ENCODE assay signal across 27 mouse cellular contexts in the genomic region with DNA sequence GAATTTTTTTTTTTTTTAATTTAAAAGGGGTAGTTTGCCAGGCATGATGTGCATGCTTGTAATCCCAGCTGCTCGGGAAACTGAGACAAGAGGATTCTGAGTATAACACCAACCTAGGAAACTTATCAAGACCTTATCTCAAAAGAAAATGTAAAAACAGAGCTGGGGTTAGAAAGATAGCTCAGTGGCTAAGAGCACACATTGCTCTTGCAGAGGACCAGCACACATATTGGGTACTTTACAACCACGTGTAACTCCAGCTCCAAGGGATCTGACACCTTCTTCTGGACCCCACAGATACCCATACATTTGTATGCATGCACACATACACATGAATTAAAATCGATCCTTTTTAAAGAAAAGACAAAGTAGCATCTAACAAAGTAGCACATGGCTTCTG. TPM values are rescaled to one million over a fixed set of nuclear protein-coding genes. Genes with fewer than 3 reads are reported as not detected.
DNase-seq lines count a peak whose midpoint lies in the region; ATAC-seq and TF ChIP-seq lines count a peak whose summit lies in the region.
"Had no signal": no experiment of that assay in that cellular context is flagged by ENCODE, and none has a peak within 500 bp of the region (broad histone marks: within the 10 kb centered on the region; RNA-seq: fewer than 3 reads in every experiment).

No protein-coding gene starts in this region.

- H3K9me3 ChIP-seq in heart, embryonic 10.5 days = no peaks in the 10 kb centered on the region
- no peaks in the 10 kb centered on the region for H3K9me3 ChIP-seq in intestine, postnatal 0 days (ENCODE audit: control insufficient read depth)
- no peaks in the 10 kb centered on the region for H3K9me3 ChIP-seq in intestine, embryonic 16.5 days (ENCODE audit: control insufficient read depth, low read length)
- H3K9me3 ChIP-seq in kidney, embryonic 16.5 days (ENCODE audit: low read length) = no peaks in the 10 kb centered on the region
- H3K9me3 ChIP-seq: embryonic facial prominence, embryonic 13.5 days; embryonic facial prominence, embryonic 15.5 days; forebrain, embryonic 10.5 days; forebrain, embryonic 12.5 days; G1E had no signal

- no peak for TF ChIP-seq CTCF in intestine, postnatal 0 days (IDR thresholded peaks at IDR 0.05; ENCODE audit: low read depth)

- WGBS in heart, embryonic 10.5 days = 62% methylated on average over 3 of the region's 3 CpGs
- WGBS in intestine, postnatal 0 days = 63% methylated on average over 3 of the region's 3 CpGs
- WGBS in intestine, embryonic 16.5 days = 79% methylated on average over 3 of the region's 3 CpGs
- WGBS in kidney, embryonic 16.5 days = 87% methylated on average over 3 of the region's 3 CpGs

- no peak overlapping the region for H3K9ac ChIP-seq in intestine, postnatal 0 days (ENCODE audit: low read depth, low read length)
- no peak overlapping the region for H3K9ac ChIP-seq in intestine, embryonic 16.5 days (ENCODE audit: low read depth, low read length)
- no peak overlapping the region for H3K9ac ChIP-seq in kidney, embryonic 16.5 days (replicated peaks; ENCODE audit: low read length)
- H3K9ac ChIP-seq: embryonic facial prominence, embryonic 13.5 days; embryonic facial prominence, embryonic 15.5 days; forebrain, embryonic 12.5 days had no signal

- no peaks in the 10 kb centered on the region for H3K27me3 ChIP-seq in heart, embryonic 10.5 days (ENCODE audit: insufficient read depth, poor library complexity, severe bottlenecking)
- no peaks in the 10 kb centered on the region for H3K27me3 ChIP-seq in intestine, postnatal 0 days (replicated peaks; ENCODE audit: control insufficient read depth, insufficient read depth, low read length)
- H3K27me3 ChIP-seq in intestine, embryonic 16.5 days (replicated peaks; ENCODE audit: control insufficient read depth, insufficient read depth, low read length) = no peaks in the 10 kb centered on the region
- H3K27me3 ChIP-seq in kidney, embryonic 16.5 days (ENCODE audit: insufficient read depth, low read length) = no peaks in the 10 kb centered on the region
- H3K27me3 ChIP-seq: CH12.LX; embryonic facial prominence, embryonic 13.5 days; embryonic facial prominence, embryonic 15.5 days; forebrain, embryonic 12.5 days had no signal

- H3K4me2 ChIP-seq in intestine, postnatal 0 days (replicated peaks; ENCODE audit: low read depth) = no peak overlapping the region
- no peak overlapping the region for H3K4me2 ChIP-seq in intestine, embryonic 16.5 days (ENCODE audit: low read depth, low read length)
- no peak overlapping the region for H3K4me2 ChIP-seq in kidney, embryonic 16.5 days (replicated peaks; ENCODE audit: low read depth, low read length)
- H3K4me2 ChIP-seq: embryonic facial prominence, embryonic 13.5 days; embryonic facial prominence, embryonic 15.5 days; forebrain, embryonic 12.5 days had no signal

- peaks cover 11% of the 10 kb centered on the region for H3K4me1 ChIP-seq in heart, embryonic 10.5 days
- peaks cover 14% of the 10 kb centered on the region; the same call in 1 of the 2 replicates for H3K4me1 ChIP-seq in intestine, postnatal 0 days (replicated peaks; ENCODE audit: control insufficient read depth, insufficient read depth, low read length)
- peaks cover 21% of the 10 kb centered on the region for H3K4me1 ChIP-seq in intestine, embryonic 16.5 days (ENCODE audit: control insufficient read depth, insufficient read depth, low read length)
- peaks cover 18% of the 10 kb centered on the region for H3K4me1 ChIP-seq in kidney, embryonic 16.5 days (ENCODE audit: insufficient read depth, low read length)

- DNase-seq in heart, adult 11 months = peak; percentile 46
- DNase-seq in heart, embryonic 10.5 days (ENCODE audit: low spot score) = no peak
- DNase-seq in A20 (ENCODE audit: low read depth, low spot score) = peak; percentile 10
- DNase-seq: adrenal gland, adult 2 months; adrenal gland, postnatal 10 days; adrenal gland, postnatal 25 days; cerebellum, adult 11 months; cerebellum, adult 18-20 months; cerebellum, adult 8-10 months; cerebellum, adult 9-11 months; cerebellum, postnatal 14 days; cerebellum, postnatal 36 days; embryo, embryonic 11 days had no signal

- H3K36me3 ChIP-seq in heart, embryonic 10.5 days = peaks cover 24% of the 10 kb centered on the region
- H3K36me3 ChIP-seq in intestine, postnatal 0 days (ENCODE audit: control insufficient read depth, insufficient read depth) = no peaks in the 10 kb centered on the region
- H3K36me3 ChIP-seq in intestine, embryonic 16.5 days (ENCODE audit: control insufficient read depth, insufficient read depth, low read length) = no peaks in the 10 kb centered on the region
- H3K36me3 ChIP-seq in kidney, embryonic 16.5 days (ENCODE audit: insufficient read depth, low read length) = peaks cover 14% of the 10 kb centered on the region; the same call in 1 of the 2 replicates

- no peak for ATAC-seq in intestine, postnatal 0 days
- ATAC-seq in intestine, embryonic 16.5 days = no peak
- no peak for ATAC-seq in kidney, embryonic 16.5 days (ENCODE audit: low FRiP score, low TSS enrichment)
- ATAC-seq: CD4-positive, CD25-positive, alpha-beta regulatory T cell, adult 4 months; forebrain, embryonic 14.5 days; forebrain, embryonic 16.5 days had no signal

- H3K4me3 ChIP-seq in heart, embryonic 10.5 days = no peak overlapping the region
- no peak overlapping the region for H3K4me3 ChIP-seq in intestine, postnatal 0 days (ENCODE audit: low read depth, low read length)
- no peak overlapping the region for H3K4me3 ChIP-seq in intestine, embryonic 16.5 days (ENCODE audit: low read length)
- H3K4me3 ChIP-seq in kidney, embryonic 16.5 days (ENCODE audit: low read length) = no peak overlapping the region
- H3K4me3 ChIP-seq: embryonic facial prominence, embryonic 13.5 days; embryonic facial prominence, embryonic 15.5 days; erythroblast, embryonic 14.5 days; forebrain, embryonic 10.5 days; forebrain, embryonic 12.5 days had no signal

- no peak overlapping the region for H3K27ac ChIP-seq in heart, embryonic 10.5 days
- H3K27ac ChIP-seq in intestine, postnatal 0 days (ENCODE audit: low read depth, low read length) = 0 out of 2 replicates have a peak overlapping the region, but pooled peaks have one; percentile 50
- H3K27ac ChIP-seq in intestine, embryonic 16.5 days (ENCODE audit: low read length) = no peak overlapping the region
- H3K27ac ChIP-seq in kidney, embryonic 16.5 days (ENCODE audit: low read length) = no peak overlapping the region
- H3K27ac ChIP-seq: embryonic facial prominence, embryonic 13.5 days; embryonic facial prominence, embryonic 15.5 days; forebrain, embryonic 10.5 days; forebrain, embryonic 12.5 days had no signal

RNA-seq across cellular contexts. Expression of a gene that starts 3.9 kb away (rescaled TPM):
- polyA plus RNA-seq in heart, embryonic 10.5 days (2016; fragmentation: Nextera tagmentation; extraction: Ambion mirVana) = 23.7 and 28.2 TPM in 2 replicates
- 21.9 and 22.3 TPM in 2 replicates for polyA plus RNA-seq in intestine, postnatal 0 days (2015; fragmentation: Nextera tagmentation; extraction: Ambion mirVana)
- polyA plus RNA-seq in intestine, embryonic 16.5 days (2015; fragmentation: Nextera tagmentation; extraction: Ambion mirVana) = 33.0 and 35.5 TPM in 2 replicates
- 32.7 and 34.1 TPM in 2 replicates for polyA plus RNA-seq in kidney, embryonic 16.5 days (2015; fragmentation: Nextera tagmentation; extraction: Ambion mirVana)

RNA-seq across cellular contexts. Expression of a gene that starts 4.0 kb away (rescaled TPM):
- 26.4 and 33.5 TPM in 2 replicates for polyA plus RNA-seq in heart, embryonic 10.5 days (2016; fragmentation: Nextera tagmentation; extraction: Ambion mirVana)
- polyA plus RNA-seq in intestine, postnatal 0 days (2015; fragmentation: Nextera tagmentation; extraction: Ambion mirVana) = 4.4 and 6.1 TPM in 2 replicates
- polyA plus RNA-seq in intestine, embryonic 16.5 days (2015; fragmentation: Nextera tagmentation; extraction: Ambion mirVana) = 17.7 and 21.6 TPM in 2 replicates
- 34.4 and 37.5 TPM in 2 replicates for polyA plus RNA-seq in kidney, embryonic 16.5 days (2015; fragmentation: Nextera tagmentation; extraction: Ambion mirVana)

RNA-seq across cellular contexts. Expression of a gene that starts 4.2 kb away (rescaled TPM):
- polyA plus RNA-seq in heart, embryonic 10.5 days (2016; fragmentation: Nextera tagmentation; extraction: Ambion mirVana) = 1.5 and 1.7 TPM in 2 replicates
- 0.16 TPM in 1 of 2 replicates, not detected in the other for polyA plus RNA-seq in intestine, postnatal 0 days (2015; fragmentation: Nextera tagmentation; extraction: Ambion mirVana)
- 0.47 and 0.48 TPM in 2 replicates for polyA plus RNA-seq in intestine, embryonic 16.5 days (2015; fragmentation: Nextera tagmentation; extraction: Ambion mirVana)
- polyA plus RNA-seq in kidney, embryonic 16.5 days (2015; fragmentation: Nextera tagmentation; extraction: Ambion mirVana) = 0.99 and 1.4 TPM in 2 replicates
- polyA plus RNA-seq: erythroblast, embryonic 14.5 days had no signal

RNA-seq across cellular contexts. Expression of a gene that starts 21.6 kb away (rescaled TPM):
- polyA plus RNA-seq in heart, embryonic 10.5 days (2016; fragmentation: Nextera tagmentation; extraction: Ambion mirVana) = not detected in 2 replicates
- 0.05 TPM in 1 of 2 replicates, not detected in the other for polyA plus RNA-seq in intestine, postnatal 0 days (2015; fragmentation: Nextera tagmentation; extraction: Ambion mirVana)
- polyA plus RNA-seq in intestine, embryonic 16.5 days (2015; fragmentation: Nextera tagmentation; extraction: Ambion mirVana) = not detected in 2 replicates
- 0.09 TPM in 1 of 2 replicates, not detected in the other for polyA plus RNA-seq in kidney, embryonic 16.5 days (2015; fragmentation: Nextera tagmentation; extraction: Ambion mirVana)
- polyA plus RNA-seq: adrenal gland, adult 2 months; CD4-positive, CD25-positive, alpha-beta regulatory T cell, adult 4 months; embryonic facial prominence, embryonic 11.5 days; embryonic facial prominence, embryonic 13.5 days; forebrain, embryonic 10.5 days; forebrain, embryonic 12.5 days; forebrain, embryonic 14.5 days; G1E had no signal

RNA-seq across cellular contexts. Expression of a gene that starts 40.2 kb away (rescaled TPM):
- polyA plus RNA-seq in heart, embryonic 10.5 days (2016; fragmentation: Nextera tagmentation; extraction: Ambion mirVana) = 8.1 and 18.4 TPM in 2 replicates
- 0.13 TPM in 1 of 2 replicates, not detected in the other for polyA plus RNA-seq in intestine, postnatal 0 days (2015; fragmentation: Nextera tagmentation; extraction: Ambion mirVana)
- polyA plus RNA-seq in intestine, embryonic 16.5 days (2015; fragmentation: Nextera tagmentation; extraction: Ambion mirVana) = 0.18 and 0.22 TPM in 2 replicates
- polyA plus RNA-seq in kidney, embryonic 16.5 days (2015; fragmentation: Nextera tagmentation; extraction: Ambion mirVana) = 1.0 and 1.2 TPM in 2 replicates
- polyA plus RNA-seq: adrenal gland, adult 2 months; CD4-positive, CD25-positive, alpha-beta regulatory T cell, adult 4 months; erythroblast, embryonic 14.5 days; G1E had no signal
